Mouse (Mus musculus) ES-Bruce4 (cell line): ENCODE results near the gene Adamtsl1. TPM values are rescaled to one million over a fixed set of nuclear protein-coding genes. Genes with fewer than 3 reads are reported as not detected.

ENCODE experiments used
- H3K27ac ChIP-seq: 2 replicates; pipeline ENCODE4 v1.5.1; 2012; ENCODE audit warnings: low read length, inconsistent platforms; ENCODE audit not compliant: insufficient read depth
- H3K27me3 ChIP-seq: 2 replicates; pipeline ENCODE4 v1.6.1; 2012; ENCODE audit warnings: mild to moderate bottlenecking, low read length, inconsistent platforms; ENCODE audit not compliant: control insufficient read depth, poor library complexity, insufficient read depth, severe bottlenecking
- H3K36me3 ChIP-seq: 2 replicates; pipeline ENCODE4 v1.6.1; 2012; ENCODE audit warnings: inconsistent platforms, mild to moderate bottlenecking, low read length, moderate library complexity; ENCODE audit not compliant: control insufficient read depth, poor library complexity, insufficient read depth, severe bottlenecking
- H3K4me1 ChIP-seq: one replicate; pipeline ENCODE4 v1.8.1; 2011; ENCODE audit warnings: low read length; ENCODE audit not compliant: control insufficient read depth, insufficient read depth
- H3K4me3 ChIP-seq: 2 replicates; pipeline ENCODE4 v1.5.1; 2011; ENCODE audit warnings: low read depth, mild to moderate bottlenecking, low read length
- H3K9ac ChIP-seq: 2 replicates; pipeline ENCODE4 v1.6.1; 2012; ENCODE audit warnings: low read depth, mild to moderate bottlenecking, inconsistent platforms; ENCODE audit not compliant: poor library complexity, severe bottlenecking
- H3K9me3 ChIP-seq: replicated peaks from 2 replicates; pipeline ENCODE4 v1.6.1; 2012; ENCODE audit warnings: mild to moderate bottlenecking, low read length, inconsistent platforms; ENCODE audit not compliant: control insufficient read depth, poor library complexity, insufficient read depth, severe bottlenecking
- CTCF ChIP-seq: IDR thresholded peaks from one replicate; pipeline ENCODE4 v1.8.1; 2011; ENCODE audit warnings: low read depth, low read length
- EP300 ChIP-seq: IDR thresholded peaks from 2 replicates; pipeline ENCODE4 v1.6.1; 2011; ENCODE audit warnings: low read depth, low read length; ENCODE audit not compliant: insufficient read depth
- POLR2A ChIP-seq: IDR thresholded peaks from one replicate; pipeline ENCODE4 v1.8.1; 2011; ENCODE audit warnings: low read length; ENCODE audit not compliant: insufficient read depth
- polyA plus RNA-seq: library from polyadenylated mRNA; stranded (reverse); fragments of >200 nt; gene quantifications from 2 replicates; pipeline ENCODE4 v1.2.4, GENCODE M21; 2011; ENCODE audit warnings: low read depth; ENCODE audit not compliant: missing spikeins, insufficient read depth, insufficient read length

Gene Adamtsl1
- 2.0 and 2.5 TPM in 2 replicates for polyA plus RNA-seq

- no peaks in the 10 kb centered on the region for H3K36me3 ChIP-seq
- no peaks in the 10 kb centered on the region for H3K9me3 ChIP-seq
- peaks cover 5% of the 10 kb centered on the region for H3K27me3 ChIP-seq
- TF ChIP-seq CTCF (no peak), EP300 (no peak), POLR2A (no peak)
- H3K9ac ChIP-seq = peak within 1 kb of the TSS; percentile 6; the same call in 1 of the 2 replicates
- H3K4me3 ChIP-seq = peak within 1 kb of the TSS; percentile 62
- no peak within 1 kb of the TSS for H3K27ac ChIP-seq
- no peaks in the 10 kb centered on the region for H3K4me1 ChIP-seq
Observed at GRCm38 (mm10) chr4:85513792-85514191, at the start of gene Adamtsl1. Gene Adamtsl1, plus strand, starts transcription at chr4:85514172.

GRCm38 (mm10) chr4:85483586-85483985, 30.4 kb upstream of the Adamtsl1 start:
- Histone ChIP-seq H3K9me3 (no peaks in the 10 kb centered on the region), H3K9ac (no peak overlapping the region), H3K4me1 (no peaks in the 10 kb centered on the region), H3K4me3 (no peak overlapping the region), H3K36me3 (no peaks in the 10 kb centered on the region), H3K27me3 (no peaks in the 10 kb centered on the region), H3K27ac (no peak overlapping the region)
- TF ChIP-seq POLR2A = no peak
- TF ChIP-seq CTCF = no peak
- no peak for TF ChIP-seq EP300

GRCm38 (mm10) chr4:85486316-85486946, 27.5 kb upstream of the Adamtsl1 start:
- H3K9me3 ChIP-seq = no peaks in the 10 kb centered on the region
- no peak for TF ChIP-seq POLR2A
- TF ChIP-seq EP300 = no peak
- TF ChIP-seq CTCF = no peak
- no peaks in the 10 kb centered on the region for H3K27me3 ChIP-seq
- H3K36me3 ChIP-seq = no peaks in the 10 kb centered on the region
- no peaks in the 10 kb centered on the region for H3K4me1 ChIP-seq
- no peak overlapping the region for H3K27ac ChIP-seq
- no peak overlapping the region for H3K4me3 ChIP-seq
- H3K9ac ChIP-seq = no peak overlapping the region

GRCm38 (mm10) chr4:85505718-85506117, 8.3 kb upstream of the Adamtsl1 start:
- Histone ChIP-seq H3K27ac (no peak overlapping the region), H3K27me3 (no peaks in the 10 kb centered on the region; the same call in 1 of the 2 replicates), H3K9ac (no peak overlapping the region), H3K9me3 (no peaks in the 10 kb centered on the region), H3K4me1 (no peaks in the 10 kb centered on the region), H3K36me3 (no peaks in the 10 kb centered on the region), H3K4me3 (no peak overlapping the region)
- no peak for TF ChIP-seq EP300
- no peak for TF ChIP-seq POLR2A
- no peak for TF ChIP-seq CTCF

- Histone ChIP-seq H3K9me3 (no peaks in the 10 kb centered on the region), H3K36me3 (no peaks in the 10 kb centered on the region), H3K9ac (no peak overlapping the region), H3K27me3 (no peaks in the 10 kb centered on the region; the same call in none of the 2 replicates), H3K4me1 (no peaks in the 10 kb centered on the region), H3K27ac (no peak overlapping the region), H3K4me3 (no peak overlapping the region)
- TF ChIP-seq POLR2A (no peak), CTCF (no peak), EP300 (no peak)
Observed at GRCm38 (mm10) chr4:85506976-85507375, 7.0 kb upstream of the Adamtsl1 start.

- no peaks in the 10 kb centered on the region for H3K9me3 ChIP-seq
- H3K9ac ChIP-seq = no peak overlapping the region
- H3K27ac ChIP-seq = no peak overlapping the region
- no peak for TF ChIP-seq POLR2A
- TF ChIP-seq EP300 = no peak
- no peak for TF ChIP-seq CTCF
- no peaks in the 10 kb centered on the region for H3K36me3 ChIP-seq
- H3K4me3 ChIP-seq = no peak overlapping the region
- no peaks in the 10 kb centered on the region; the same call in none of the 2 replicates for H3K27me3 ChIP-seq
- no peaks in the 10 kb centered on the region for H3K4me1 ChIP-seq
Observed at GRCm38 (mm10) chr4:85507491-85507890, 6.5 kb upstream of the Adamtsl1 start.
